Mouse (Mus musculus): ENCODE data around the gene Tapbp. TPM values are rescaled to one million over a fixed set of nuclear protein-coding genes. Genes with fewer than 3 reads are reported as not detected.
A peak's percentile ranks its signal among the peaks of the same experiment; 100 is the strongest.

Tapbp gene
- polyA plus RNA-seq, 1 experiment from 2014 or later: 32.5 TPM

DNA sequence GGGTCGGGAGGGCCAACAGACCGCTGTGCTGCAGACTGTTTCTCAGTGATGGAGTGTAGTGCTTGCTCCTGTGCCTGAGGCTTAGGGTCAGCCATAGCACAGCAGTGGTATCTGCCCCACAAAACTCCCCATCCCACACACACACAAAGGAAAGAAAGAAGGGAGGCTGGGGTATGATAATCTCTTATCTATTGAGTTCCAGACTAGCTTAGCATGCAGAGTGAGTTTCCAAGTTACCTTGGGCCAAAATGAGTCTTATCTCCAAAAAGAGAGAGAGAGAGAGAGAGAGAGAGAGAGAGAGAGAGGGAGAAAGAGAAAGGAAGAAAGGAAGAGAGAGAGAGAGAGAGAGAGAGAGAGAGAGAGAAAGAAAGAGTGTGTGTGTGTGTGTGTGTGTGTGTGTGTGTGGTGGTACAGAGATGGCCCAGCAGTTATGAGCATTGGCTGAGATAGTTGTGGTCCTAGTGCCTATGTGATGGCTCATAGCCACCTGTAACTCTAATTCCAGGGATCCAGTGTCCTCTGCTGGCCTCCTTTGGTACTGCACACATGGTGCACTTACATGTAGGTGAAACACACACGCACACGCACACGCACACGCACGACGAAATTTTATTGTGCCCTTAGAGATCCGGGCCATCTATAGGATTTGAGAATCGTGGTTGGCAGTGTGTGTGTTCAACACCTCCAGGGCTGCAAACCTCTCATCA is 9.0 kb downstream of the Tapbp start:
- Histone ChIP-seq H3K9me3 (ENCODE audit: control insufficient read depth, low read length) (no peaks in the 10 kb centered on the region), H3K4me1 (replicated peaks; ENCODE audit: control insufficient read depth, insufficient read depth, low read length) (peaks cover 15% of the 10 kb centered on the region), H3K4me3 (ENCODE audit: low read depth, low read length) (no peak overlapping the region), H3K27ac (ENCODE audit: low read depth) (no peak overlapping the region), H3K9ac (ENCODE audit: low read length) (no peak overlapping the region), H3K4me2 (ENCODE audit: low read length) (no peak overlapping the region), H3K36me3 (ENCODE audit: control insufficient read depth, insufficient read depth, low read length) (peaks cover 8% of the 10 kb centered on the region; the same call in 1 of the 2 replicates), H3K27me3 (replicated peaks; ENCODE audit: control insufficient read depth, insufficient read depth, low read length) (no peaks in the 10 kb centered on the region)
- no peak for DNase-seq (ENCODE audit: low spot score)
- no peak for ATAC-seq (replicated peaks; ENCODE audit: low FRiP score, low TSS enrichment, low read depth)
- WGBS: 86% methylated on average over 10 of the region's 10 CpGs

GRCm38 (mm10) chr17:33925406-33926116 is 9.9 kb downstream of the Tapbp start:
- WGBS: 83% methylated on average over 21 of the region's 21 CpGs
- DNase-seq (ENCODE audit: low spot score): no peak
- peaks cover 14% of the 10 kb centered on the region for H3K4me1 ChIP-seq (replicated peaks; ENCODE audit: control insufficient read depth, insufficient read depth, low read length)
- peaks cover 8% of the 10 kb centered on the region; the same call in 1 of the 2 replicates for H3K36me3 ChIP-seq (ENCODE audit: control insufficient read depth, insufficient read depth, low read length)
- H3K4me3 ChIP-seq (ENCODE audit: low read depth, low read length): no peak overlapping the region
- no peak overlapping the region for H3K27ac ChIP-seq (ENCODE audit: low read depth)
- ATAC-seq (replicated peaks; ENCODE audit: low FRiP score, low TSS enrichment, low read depth): no peak
- no peak overlapping the region for H3K9ac ChIP-seq (ENCODE audit: low read length)
- H3K27me3 ChIP-seq (replicated peaks; ENCODE audit: control insufficient read depth, insufficient read depth, low read length): no peaks in the 10 kb centered on the region
- H3K9me3 ChIP-seq (ENCODE audit: control insufficient read depth, low read length): no peaks in the 10 kb centered on the region
- H3K4me2 ChIP-seq (ENCODE audit: low read length): no peak overlapping the region

GRCm38 (mm10) chr17:33926207-33926932 is 10.7 kb downstream of the Tapbp start:
- WGBS: 74% methylated on average over 17 of the region's 17 CpGs
- Histone ChIP-seq H3K27me3 (replicated peaks; ENCODE audit: control insufficient read depth, insufficient read depth, low read length) (no peaks in the 10 kb centered on the region), H3K9me3 (ENCODE audit: control insufficient read depth, low read length) (no peaks in the 10 kb centered on the region), H3K4me3 (ENCODE audit: low read depth, low read length) (no peak overlapping the region), H3K27ac (ENCODE audit: low read depth) (no peak overlapping the region), H3K9ac (ENCODE audit: low read length) (no peak overlapping the region), H3K4me1 (replicated peaks; ENCODE audit: control insufficient read depth, insufficient read depth, low read length) (peaks cover 16% of the 10 kb centered on the region), H3K36me3 (ENCODE audit: control insufficient read depth, insufficient read depth, low read length) (peaks cover 8% of the 10 kb centered on the region; the same call in 1 of the 2 replicates), H3K4me2 (ENCODE audit: low read length) (no peak overlapping the region)
- DNase-seq (ENCODE audit: low spot score): no peak
- ATAC-seq (replicated peaks; ENCODE audit: low FRiP score, low TSS enrichment, low read depth): no peak

DNA sequence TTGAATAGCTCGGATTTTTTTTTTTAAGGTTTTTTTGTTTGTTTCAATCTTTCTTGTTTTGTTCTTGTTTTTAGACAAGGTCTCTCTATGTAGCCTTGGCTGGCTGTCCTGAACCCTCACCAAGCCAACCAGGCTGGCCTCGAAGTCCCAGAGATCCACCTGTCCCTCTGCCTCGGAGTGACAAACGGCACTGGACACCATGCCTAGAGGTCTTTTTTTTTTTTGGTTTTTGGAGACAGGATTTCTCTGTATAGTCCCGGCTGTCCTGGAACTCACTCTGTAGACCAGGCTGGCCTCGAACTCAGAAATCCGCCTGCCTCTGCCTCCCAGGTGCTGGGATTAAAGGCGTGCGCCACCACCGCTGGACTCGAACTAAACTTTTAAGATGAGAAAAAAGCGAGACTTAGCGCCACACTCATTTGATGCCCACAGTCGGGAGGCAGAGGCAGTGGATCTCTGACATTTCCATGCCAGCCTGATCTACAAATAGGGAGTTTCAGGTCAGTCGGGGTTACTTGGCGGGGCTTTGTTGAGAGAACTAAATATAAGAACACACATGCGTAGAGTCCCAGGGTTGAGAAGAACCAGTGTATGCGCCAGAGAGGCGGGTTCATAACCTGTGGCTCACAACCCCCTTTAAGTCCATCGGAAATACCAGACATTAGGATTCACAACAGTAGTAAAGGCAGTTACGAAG is 12.7 kb downstream of the Tapbp start:
- 62% methylated on average over 21 of the region's 21 CpGs for WGBS
- peak overlapping the region; percentile 95 for H3K4me3 ChIP-seq (ENCODE audit: low read depth, low read length)
- peaks cover 17% of the 10 kb centered on the region for H3K36me3 ChIP-seq (ENCODE audit: control insufficient read depth, insufficient read depth, low read length)
- peak overlapping the region; percentile 55 for H3K9ac ChIP-seq (ENCODE audit: low read length)
- ATAC-seq (replicated peaks; ENCODE audit: low FRiP score, low TSS enrichment, low read depth) (no peak), DNase-seq (ENCODE audit: low spot score) (no peak)
- peak overlapping the region; percentile 98 for H3K4me2 ChIP-seq (ENCODE audit: low read length)
- no peak overlapping the region for H3K27ac ChIP-seq (ENCODE audit: low read depth)
- no peaks in the 10 kb centered on the region for H3K27me3 ChIP-seq (replicated peaks; ENCODE audit: control insufficient read depth, insufficient read depth, low read length)
- H3K9me3 ChIP-seq (ENCODE audit: control insufficient read depth, low read length): no peaks in the 10 kb centered on the region
- H3K4me1 ChIP-seq (replicated peaks; ENCODE audit: control insufficient read depth, insufficient read depth, low read length): peaks cover 17% of the 10 kb centered on the region

DNA sequence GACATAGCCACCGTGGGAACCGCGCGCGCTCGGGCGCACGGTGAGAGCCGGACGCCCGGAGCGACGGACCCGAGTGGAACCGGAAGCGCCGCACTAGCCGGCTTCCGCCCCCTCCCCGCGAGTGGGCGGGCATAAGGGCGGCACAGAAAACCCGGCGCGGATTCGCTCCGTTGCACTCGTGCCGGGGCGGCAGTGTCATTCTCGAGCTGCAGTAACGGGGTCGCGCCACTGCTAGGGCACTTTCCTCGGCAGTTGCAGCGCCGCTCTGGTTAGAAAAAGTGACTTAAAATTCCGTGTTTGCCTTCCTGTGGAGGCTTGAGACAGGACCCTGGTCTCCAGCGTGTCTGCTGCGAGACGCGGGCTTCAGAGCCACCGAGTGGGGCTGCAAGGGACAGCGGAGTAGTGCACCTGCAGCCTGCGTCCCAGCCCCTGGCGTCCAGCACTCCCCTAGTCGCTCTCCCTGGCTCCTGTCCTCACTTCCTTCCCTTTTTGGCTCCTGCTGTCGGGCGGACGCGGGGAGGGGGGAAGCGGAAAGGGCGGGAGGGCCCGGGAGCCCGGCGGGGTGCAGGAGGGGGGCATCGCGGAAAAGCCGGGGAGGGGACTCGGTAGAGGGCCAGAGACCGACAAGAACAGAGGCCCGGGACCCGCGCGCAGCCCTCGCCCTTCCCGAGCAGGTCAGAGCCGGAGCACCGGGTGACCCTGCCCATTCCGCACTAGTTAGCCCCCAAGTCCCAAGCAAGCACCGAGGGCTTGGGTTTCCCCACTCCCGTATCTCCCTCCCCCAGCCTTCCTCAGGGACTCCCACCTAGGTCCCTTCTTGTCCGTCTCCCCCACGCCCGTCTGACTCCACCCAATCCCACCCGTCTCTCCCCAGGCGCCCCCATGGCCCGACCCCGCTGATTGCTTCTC is 13.9 kb downstream of the Tapbp start, which contains the start of gene Rgl2:
Gene Rgl2 (plus strand): TSS at position 173 of the 909 bp plus-strand sequence.
- peaks cover 21% of the 10 kb centered on the region for H3K36me3 ChIP-seq (ENCODE audit: control insufficient read depth, insufficient read depth, low read length)
- H3K27ac ChIP-seq (ENCODE audit: low read depth): peak within 1 kb of the TSS; percentile 89
- no peaks in the 10 kb centered on the region for H3K27me3 ChIP-seq (replicated peaks; ENCODE audit: control insufficient read depth, insufficient read depth, low read length)
- H3K9ac ChIP-seq (ENCODE audit: low read length): peak within 1 kb of the TSS; percentile 55
- ATAC-seq (replicated peaks; ENCODE audit: low FRiP score, low TSS enrichment, low read depth): peak; percentile 82
- peaks cover 17% of the 10 kb centered on the region for H3K4me1 ChIP-seq (replicated peaks; ENCODE audit: control insufficient read depth, insufficient read depth, low read length)
- H3K4me2 ChIP-seq (ENCODE audit: low read length): peak within 1 kb of the TSS; percentile 98
- H3K9me3 ChIP-seq (ENCODE audit: control insufficient read depth, low read length): no peaks in the 10 kb centered on the region
- peak; percentile 97 for DNase-seq (ENCODE audit: low spot score)
- WGBS: under 1% methylated on average over 73 of the region's 80 CpGs
- peak within 1 kb of the TSS; percentile 95 for H3K4me3 ChIP-seq (ENCODE audit: low read depth, low read length)

DNA sequence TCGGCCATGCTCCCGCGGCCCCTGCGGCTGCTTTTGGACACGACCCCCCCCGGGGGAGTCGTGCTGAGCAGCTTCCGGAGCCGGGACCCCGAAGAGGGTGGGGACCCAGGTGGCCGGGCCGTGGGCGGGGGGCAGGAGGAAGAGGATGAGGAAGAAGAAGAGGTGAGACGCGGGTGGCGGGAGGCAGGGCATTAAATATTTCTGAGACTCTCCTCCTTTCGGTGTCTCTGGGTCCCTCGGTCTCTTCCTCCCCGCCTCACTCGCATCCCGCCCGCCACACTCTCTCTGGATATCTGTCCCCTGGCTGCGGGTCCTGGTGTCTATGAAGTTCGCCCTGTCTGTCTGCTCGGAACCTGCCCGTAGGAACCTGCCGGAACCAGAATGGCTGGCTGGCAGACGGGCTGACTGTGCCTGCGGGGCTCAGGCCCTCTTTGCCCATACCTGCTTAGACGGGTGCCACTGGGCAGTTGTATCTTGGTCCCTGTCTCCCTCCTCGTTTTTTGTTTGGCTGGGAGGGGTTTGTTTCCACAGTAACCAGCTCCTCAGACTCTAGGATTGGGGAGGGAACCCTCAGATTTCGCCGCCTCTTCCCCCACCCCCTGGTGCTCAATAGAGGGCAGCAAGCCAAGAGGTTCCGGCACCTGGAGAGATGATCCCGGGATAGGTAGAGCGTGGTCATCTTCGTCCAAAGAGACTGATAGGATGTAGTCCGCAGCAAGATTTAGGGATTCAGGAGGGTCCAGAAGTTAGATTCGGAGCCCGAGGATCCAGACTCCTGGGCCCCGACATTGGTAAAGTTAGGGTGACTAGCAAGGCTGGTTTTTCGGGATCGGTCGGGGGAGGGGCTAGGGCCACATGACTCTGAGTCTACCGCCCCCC is 14.8 kb downstream of the Tapbp start:
- Histone ChIP-seq H3K4me1 (replicated peaks; ENCODE audit: control insufficient read depth, insufficient read depth, low read length) (peaks cover 17% of the 10 kb centered on the region), H3K36me3 (ENCODE audit: control insufficient read depth, insufficient read depth, low read length) (peaks cover 29% of the 10 kb centered on the region), H3K4me3 (ENCODE audit: low read depth, low read length) (peak overlapping the region; percentile 95), H3K27ac (ENCODE audit: low read depth) (peak overlapping the region; percentile 89), H3K9ac (ENCODE audit: low read length) (peak overlapping the region; percentile 55), H3K4me2 (ENCODE audit: low read length) (peak overlapping the region; percentile 98), H3K27me3 (replicated peaks; ENCODE audit: control insufficient read depth, insufficient read depth, low read length) (no peaks in the 10 kb centered on the region), H3K9me3 (ENCODE audit: control insufficient read depth, low read length) (no peaks in the 10 kb centered on the region)
- peak; percentile 81 for DNase-seq (ENCODE audit: low spot score)
- peak; percentile 13; the same call in 1 of the 2 replicates for ATAC-seq (replicated peaks; ENCODE audit: low FRiP score, low TSS enrichment, low read depth)
- WGBS: under 1% methylated on average over 44 of the region's 45 CpGs

DNA sequence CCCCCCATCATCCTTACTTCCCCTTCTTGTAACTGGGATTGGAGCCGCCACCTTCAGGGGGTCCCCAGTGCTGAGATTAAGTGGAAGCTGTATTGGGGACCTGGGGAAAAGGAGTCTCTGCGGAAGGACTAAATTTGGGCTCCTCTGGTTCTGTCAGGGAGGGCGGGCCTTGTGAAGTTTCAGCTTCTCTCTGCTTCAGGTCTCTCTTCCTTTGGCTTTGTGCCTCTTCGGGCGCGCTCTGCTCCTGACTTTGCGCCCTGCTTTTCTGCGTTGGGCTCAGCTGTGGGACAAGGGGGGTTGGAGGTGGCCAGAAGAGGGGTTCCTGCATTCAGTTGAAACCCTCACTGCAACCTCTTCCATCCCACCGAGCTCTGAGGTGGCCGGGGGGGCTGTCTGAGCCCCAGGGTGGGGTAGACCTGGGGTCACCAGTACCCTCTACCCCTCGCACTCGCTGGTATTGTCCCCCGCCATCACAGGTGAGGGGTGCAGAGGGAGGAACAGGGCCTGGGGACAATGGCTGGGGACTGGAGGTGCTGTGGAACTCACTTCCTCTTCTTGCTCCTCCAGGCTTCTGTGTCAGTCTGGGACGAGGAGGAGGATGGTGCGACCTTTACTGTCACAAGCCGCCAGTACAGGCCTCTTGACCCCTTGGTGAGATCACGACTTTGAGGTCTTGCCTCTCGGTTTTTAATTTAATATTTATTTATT is 15.6 kb downstream of the Tapbp start:
- Histone ChIP-seq H3K27me3 (replicated peaks; ENCODE audit: control insufficient read depth, insufficient read depth, low read length) (no peaks in the 10 kb centered on the region), H3K9ac (ENCODE audit: low read length) (peak overlapping the region; percentile 55), H3K9me3 (ENCODE audit: control insufficient read depth, low read length) (no peaks in the 10 kb centered on the region), H3K27ac (ENCODE audit: low read depth) (no peak overlapping the region), H3K4me3 (ENCODE audit: low read depth, low read length) (peak overlapping the region; percentile 95), H3K4me2 (ENCODE audit: low read length) (peak overlapping the region; percentile 98), H3K4me1 (replicated peaks; ENCODE audit: control insufficient read depth, insufficient read depth, low read length) (peaks cover 17% of the 10 kb centered on the region), H3K36me3 (ENCODE audit: control insufficient read depth, insufficient read depth, low read length) (peaks cover 35% of the 10 kb centered on the region)
- ATAC-seq (replicated peaks; ENCODE audit: low FRiP score, low TSS enrichment, low read depth): no peak
- DNase-seq (ENCODE audit: low spot score): no peak
- WGBS: 34% methylated on average over 18 of the region's 18 CpGs

Measured in intestine, embryonic 14.5 days (tissue).